ENCODE assay signal across 8 mouse cellular contexts in the genomic region with DNA sequence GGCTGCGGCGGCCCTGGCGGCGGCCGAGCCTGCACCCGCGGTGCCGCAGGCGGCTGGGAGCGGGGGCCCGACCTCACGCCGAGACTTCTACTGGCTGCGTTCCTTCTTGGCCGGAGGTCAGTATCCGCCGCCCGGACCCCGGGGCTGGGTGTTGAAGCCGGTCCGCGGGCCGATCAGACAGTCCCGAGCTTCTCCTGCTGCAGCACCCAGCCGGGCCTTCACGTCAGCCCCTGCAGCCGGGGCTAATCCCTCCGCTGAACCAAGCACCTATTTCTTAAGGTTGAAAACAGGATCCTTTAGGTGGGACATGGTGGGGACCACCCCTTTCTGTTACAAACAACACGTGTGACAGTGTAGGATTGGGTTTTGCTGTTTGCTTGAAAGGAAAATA. TPM values are rescaled to one million over a fixed set of nuclear protein-coding genes. Genes with fewer than 3 reads are reported as not detected.
DNase-seq lines count a peak whose midpoint lies in the region; ATAC-seq and TF ChIP-seq lines count a peak whose summit lies in the region.

No protein-coding gene starts in this region.

- 0 out of 2 replicates have a peak, but pooled peaks cover 7% of the 10 kb centered on the region for H3K4me1 ChIP-seq in limb, embryonic 14.5 days (ENCODE audit: control insufficient read depth, insufficient read depth, low read length)
- H3K4me1 ChIP-seq in stomach, embryonic 16.5 days (ENCODE audit: control insufficient read depth, insufficient read depth, low read length): peaks cover 2% of the 10 kb centered on the region; the same call in 1 of the 2 replicates

- WGBS in limb, embryonic 14.5 days: 1% methylated on average over 19 of the region's 29 CpGs
- WGBS in stomach, embryonic 16.5 days: under 1% methylated on average over 29 of the region's 29 CpGs

- H3K9me3 ChIP-seq in limb, embryonic 14.5 days (ENCODE audit: control insufficient read depth, low read length): no peaks in the 10 kb centered on the region
- H3K9me3 ChIP-seq in stomach, embryonic 16.5 days (replicated peaks; ENCODE audit: control insufficient read depth, low read length): no peaks in the 10 kb centered on the region

- peak overlapping the region; percentile 98 for H3K4me3 ChIP-seq in limb, embryonic 14.5 days (replicated peaks; ENCODE audit: low read length)
- H3K4me3 ChIP-seq in stomach, embryonic 16.5 days (replicated peaks; ENCODE audit: low read length): peak overlapping the region; percentile 98

- H3K36me3 ChIP-seq in limb, embryonic 14.5 days (ENCODE audit: control insufficient read depth, insufficient read depth, low read length): no peaks in the 10 kb centered on the region
- no peaks in the 10 kb centered on the region for H3K36me3 ChIP-seq in stomach, embryonic 16.5 days (ENCODE audit: control insufficient read depth, insufficient read depth, low read length)

- peak; percentile 65 for ATAC-seq in cerebellum, adult (ENCODE audit: insufficient number of reproducible peaks, low FRiP score, low TSS enrichment)
- ATAC-seq in limb, embryonic 14.5 days (ENCODE audit: low FRiP score, low read depth): peak; percentile 51
- ATAC-seq in stomach, embryonic 16.5 days (ENCODE audit: insufficient read depth, low FRiP score): peak; percentile 61

- TF ChIP-seq POLR2A in limb, embryonic 14.5 days (IDR thresholded peaks at IDR 0.05; ENCODE audit: borderline replicate concordance, extremely low read depth, insufficient read depth, insufficient read length): no peak

- DNase-seq in cerebellum, adult 18-20 months: no peak
- peak; percentile 4 for DNase-seq in retina, adult 2 months (ENCODE audit: low read depth, low spot score)
- no peak for DNase-seq in retina, postnatal 1 day
- no peak for DNase-seq in limb, embryonic 14.5 days (ENCODE audit: low spot score)
- DNase-seq in left cerebral cortex, adult 9 months (ENCODE audit: low spot score in 2 of 2): no peak
- DNase-seq in testis, postnatal 14 days (ENCODE audit: low spot score): no peak

- H3K9ac ChIP-seq in limb, embryonic 14.5 days (ENCODE audit: low read depth, low read length, severe bottlenecking): peak overlapping the region; percentile 93
- peak overlapping the region; percentile 98 for H3K9ac ChIP-seq in stomach, embryonic 16.5 days (ENCODE audit: low read length)

- peak overlapping the region; percentile 75 for H3K27ac ChIP-seq in limb, embryonic 14.5 days (replicated peaks; ENCODE audit: low read depth, low read length)
- H3K27ac ChIP-seq in stomach, embryonic 16.5 days (ENCODE audit: low read length): peak overlapping the region; percentile 88

- no peaks in the 10 kb centered on the region for H3K27me3 ChIP-seq in limb, embryonic 14.5 days (ENCODE audit: control insufficient read depth, insufficient read depth, low read length)
- H3K27me3 ChIP-seq in stomach, embryonic 16.5 days (ENCODE audit: control insufficient read depth, insufficient read depth, low read length): no peaks in the 10 kb centered on the region

- H3K4me2 ChIP-seq in limb, embryonic 14.5 days (replicated peaks; ENCODE audit: low read depth, low read length, severe bottlenecking): peak overlapping the region; percentile 91
- H3K4me2 ChIP-seq in stomach, embryonic 16.5 days (ENCODE audit: low read depth, low read length): peak overlapping the region; percentile 79

RNA-seq across cellular contexts. Expression of a gene that starts 0.3 kb away (rescaled TPM):
- 13.2 and 13.4 TPM in 2 replicates for polyA plus RNA-seq in limb, embryonic 14.5 days (2012; rRNA removed)
- polyA plus RNA-seq in limb, embryonic 14.5 days (2014; fragmentation: Nextera tagmentation; extraction: Ambion mirVana): 11.0 and 11.8 TPM in 2 replicates
- 13.4 and 13.9 TPM in 2 replicates for polyA plus RNA-seq in stomach, embryonic 16.5 days (2015; fragmentation: Nextera tagmentation; extraction: Ambion mirVana)

RNA-seq across cellular contexts. Expression of a gene that starts 12.0 kb away (rescaled TPM):
- polyA plus RNA-seq in limb, embryonic 14.5 days (2012; rRNA removed): 5.2 and 5.3 TPM in 2 replicates
- polyA plus RNA-seq in limb, embryonic 14.5 days (2014; fragmentation: Nextera tagmentation; extraction: Ambion mirVana): 30.7 and 36.5 TPM in 2 replicates
- 15.3 and 20.5 TPM in 2 replicates for polyA plus RNA-seq in stomach, embryonic 16.5 days (2015; fragmentation: Nextera tagmentation; extraction: Ambion mirVana)

RNA-seq across cellular contexts. Expression of a gene that starts 26.1 kb away (rescaled TPM):
- 25.5 and 26.6 TPM in 2 replicates for polyA plus RNA-seq in limb, embryonic 14.5 days (2012; rRNA removed)
- polyA plus RNA-seq in limb, embryonic 14.5 days (2014; fragmentation: Nextera tagmentation; extraction: Ambion mirVana): 13.2 and 14.1 TPM in 2 replicates
- polyA plus RNA-seq in stomach, embryonic 16.5 days (2015; fragmentation: Nextera tagmentation; extraction: Ambion mirVana): 13.1 and 15.1 TPM in 2 replicates

RNA-seq across cellular contexts. Expression of a gene that starts 59.3 kb away (rescaled TPM):
- polyA plus RNA-seq in limb, embryonic 14.5 days (2012; rRNA removed): 16.0 and 17.6 TPM in 2 replicates
- 25.9 and 28.2 TPM in 2 replicates for polyA plus RNA-seq in limb, embryonic 14.5 days (2014; fragmentation: Nextera tagmentation; extraction: Ambion mirVana)
- polyA plus RNA-seq in stomach, embryonic 16.5 days (2015; fragmentation: Nextera tagmentation; extraction: Ambion mirVana): 21.9 TPM in 2 replicates
